Mouse (Mus musculus): ENCODE data around the gene Gm11639. TPM values are rescaled to one million over a fixed set of nuclear protein-coding genes. Genes with fewer than 3 reads are reported as not detected.

The Gm11639 gene
- polyA plus RNA-seq, 1 experiment from 2014 or later = 0.01 TPM

DNA sequence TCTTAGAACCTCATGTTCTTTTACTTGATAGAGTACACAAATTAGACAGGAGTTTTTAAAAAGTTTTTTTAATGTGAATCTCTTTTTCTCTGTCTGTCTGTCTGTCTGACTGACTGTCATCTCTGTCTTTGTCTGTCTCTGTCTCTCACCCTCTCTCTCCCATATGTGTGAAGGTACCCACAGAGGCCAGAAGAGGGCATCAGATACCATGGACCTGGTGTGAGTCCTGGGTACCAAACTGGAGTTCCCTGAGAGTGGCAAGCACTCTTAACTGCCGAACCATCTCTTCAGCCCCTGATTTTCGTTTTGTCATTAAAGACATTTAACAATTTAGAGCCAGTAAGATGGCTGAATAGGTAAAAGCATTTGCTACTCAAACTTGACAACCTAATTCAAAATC, 21.6 kb downstream of the Gm11639 start:
- Histone ChIP-seq H3K9ac (no peak overlapping the region), H3K36me3 (no peaks in the 10 kb centered on the region), H3K9me3 (replicated peaks) (no peaks in the 10 kb centered on the region), H3K27ac (no peak overlapping the region), H3K4me2 (no peak overlapping the region), H3K4me3 (no peak overlapping the region), H3K4me1 (replicated peaks) (no peaks in the 10 kb centered on the region), H3K27me3 (no peaks in the 10 kb centered on the region)
- WGBS = 59% methylated on average over 2 of the region's 2 CpGs
- ATAC-seq (replicated peaks; ENCODE audit: insufficient number of reproducible peaks, insufficient read depth, low FRiP score, low read depth) = no peak

DNA sequence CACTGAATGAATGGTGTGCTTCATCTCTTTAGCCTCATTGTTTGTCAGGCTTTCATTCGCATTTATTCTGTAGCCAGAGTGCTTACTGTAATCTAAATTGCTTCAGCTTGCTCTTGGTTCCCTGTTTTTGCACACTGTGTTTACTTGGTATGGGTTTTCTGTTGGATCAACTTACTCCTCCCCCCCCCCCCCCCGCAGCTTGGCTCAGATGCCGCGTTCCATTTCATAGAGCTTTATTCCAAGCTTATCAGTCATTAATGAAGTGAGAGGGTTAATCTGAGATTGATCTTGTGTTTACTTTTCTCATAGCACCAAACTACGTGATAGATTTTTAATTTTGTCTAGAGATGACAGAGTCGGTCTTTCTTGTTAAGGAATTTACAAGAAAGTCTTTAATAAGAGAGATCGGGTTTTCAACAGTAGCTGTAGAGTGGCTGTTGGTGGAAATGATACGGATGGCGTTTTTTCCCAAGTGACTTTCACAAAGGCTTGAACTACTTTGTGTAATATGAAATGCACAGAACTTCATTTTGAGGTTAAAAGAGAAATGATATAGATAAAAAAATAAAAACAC, 59.6 kb downstream of the Gm11639 start:
- H3K4me1 ChIP-seq (replicated peaks) = no peaks in the 10 kb centered on the region
- H3K9me3 ChIP-seq (replicated peaks) = no peaks in the 10 kb centered on the region
- no peak overlapping the region for H3K4me3 ChIP-seq
- no peaks in the 10 kb centered on the region for H3K27me3 ChIP-seq
- no peak overlapping the region for H3K4me2 ChIP-seq
- H3K27ac ChIP-seq = no peak overlapping the region
- WGBS = 76% methylated on average over 9 of the region's 9 CpGs
- H3K9ac ChIP-seq = no peak overlapping the region
- no peak for ATAC-seq (replicated peaks; ENCODE audit: insufficient number of reproducible peaks, insufficient read depth, low FRiP score, low read depth)
- H3K36me3 ChIP-seq = no peaks in the 10 kb centered on the region

DNA sequence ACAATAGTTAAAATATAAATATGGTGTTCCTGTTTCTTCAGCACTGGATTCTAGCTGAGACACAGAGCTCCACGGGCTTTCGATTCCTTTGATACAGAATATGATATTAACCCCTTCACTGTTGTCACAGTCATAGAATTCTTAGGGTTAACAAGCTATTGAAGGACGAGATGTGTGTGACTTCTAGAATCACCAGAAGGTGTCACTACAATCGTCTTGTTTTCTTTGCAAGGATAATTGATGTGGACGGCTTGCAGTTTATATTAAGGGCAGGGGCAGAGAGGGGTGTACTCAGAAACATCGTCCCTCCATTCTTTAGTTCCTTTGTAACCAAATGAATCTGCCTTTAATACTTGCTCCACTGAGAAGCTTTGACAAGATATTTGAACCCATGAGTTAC, 80.3 kb downstream of the Gm11639 start:
- Histone ChIP-seq H3K4me1 (replicated peaks) (no peaks in the 10 kb centered on the region), H3K36me3 (no peaks in the 10 kb centered on the region), H3K4me2 (no peak overlapping the region), H3K9me3 (replicated peaks) (no peaks in the 10 kb centered on the region), H3K9ac (no peak overlapping the region), H3K4me3 (no peak overlapping the region), H3K27me3 (no peaks in the 10 kb centered on the region), H3K27ac (no peak overlapping the region)
- no peak for ATAC-seq (replicated peaks; ENCODE audit: insufficient number of reproducible peaks, insufficient read depth, low FRiP score, low read depth)
- 36% methylated on average over 6 of the region's 6 CpGs for WGBS

DNA sequence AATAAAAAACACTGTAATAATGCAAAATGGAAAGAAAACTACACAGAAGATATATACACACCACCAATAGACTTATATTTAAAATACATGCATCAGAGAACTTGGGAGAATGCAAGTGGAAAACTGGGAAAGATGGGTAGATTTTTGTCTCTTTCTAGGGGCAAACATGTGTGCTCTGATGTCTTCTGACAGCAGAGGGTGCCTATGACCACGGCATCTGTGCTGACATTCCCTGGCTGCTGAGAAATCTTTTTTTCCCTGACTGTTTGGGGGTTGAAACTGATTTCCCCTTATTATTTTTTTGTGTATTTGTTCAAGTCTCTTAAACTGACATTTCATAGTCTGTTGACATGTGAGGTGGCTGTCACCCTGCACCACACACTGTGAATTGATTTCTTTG, 81.6 kb downstream of the Gm11639 start:
- Histone ChIP-seq H3K9me3 (replicated peaks) (no peaks in the 10 kb centered on the region), H3K4me3 (no peak overlapping the region), H3K36me3 (no peaks in the 10 kb centered on the region), H3K27ac (no peak overlapping the region), H3K4me1 (replicated peaks) (no peaks in the 10 kb centered on the region), H3K27me3 (no peaks in the 10 kb centered on the region), H3K9ac (no peak overlapping the region), H3K4me2 (no peak overlapping the region)
- ATAC-seq (replicated peaks; ENCODE audit: insufficient number of reproducible peaks, insufficient read depth, low FRiP score, low read depth) = no peak
- WGBS = 30% methylated on average over 1 of the region's 1 CpGs

DNA sequence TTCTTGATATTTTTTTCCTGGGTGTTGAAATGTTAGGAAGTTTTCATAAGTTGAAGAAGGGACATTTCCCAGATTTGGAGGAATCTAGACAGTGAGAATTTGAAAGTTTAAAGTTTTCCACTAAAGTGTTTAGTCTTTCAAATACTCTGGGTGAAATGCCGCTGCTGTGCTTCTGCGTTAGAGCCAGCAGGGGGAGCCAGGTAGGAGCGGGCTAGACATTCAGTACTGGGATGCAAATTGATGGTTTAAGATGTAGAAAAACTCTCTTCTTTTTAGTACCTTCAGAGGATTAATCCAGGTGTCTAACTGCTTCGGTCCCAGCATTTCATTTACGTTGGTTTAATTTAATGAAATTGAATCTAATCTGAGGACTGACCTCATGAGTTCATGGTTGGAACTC, 82.6 kb downstream of the Gm11639 start:
- no peaks in the 10 kb centered on the region for H3K27me3 ChIP-seq
- H3K4me1 ChIP-seq (replicated peaks) = no peaks in the 10 kb centered on the region
- no peaks in the 10 kb centered on the region for H3K9me3 ChIP-seq (replicated peaks)
- no peak overlapping the region for H3K4me2 ChIP-seq
- no peak overlapping the region for H3K27ac ChIP-seq
- no peak for ATAC-seq (replicated peaks; ENCODE audit: insufficient number of reproducible peaks, insufficient read depth, low FRiP score, low read depth)
- WGBS = 5% methylated on average over 5 of the region's 5 CpGs
- H3K9ac ChIP-seq = no peak overlapping the region
- H3K36me3 ChIP-seq = no peaks in the 10 kb centered on the region
- no peak overlapping the region for H3K4me3 ChIP-seq

DNA sequence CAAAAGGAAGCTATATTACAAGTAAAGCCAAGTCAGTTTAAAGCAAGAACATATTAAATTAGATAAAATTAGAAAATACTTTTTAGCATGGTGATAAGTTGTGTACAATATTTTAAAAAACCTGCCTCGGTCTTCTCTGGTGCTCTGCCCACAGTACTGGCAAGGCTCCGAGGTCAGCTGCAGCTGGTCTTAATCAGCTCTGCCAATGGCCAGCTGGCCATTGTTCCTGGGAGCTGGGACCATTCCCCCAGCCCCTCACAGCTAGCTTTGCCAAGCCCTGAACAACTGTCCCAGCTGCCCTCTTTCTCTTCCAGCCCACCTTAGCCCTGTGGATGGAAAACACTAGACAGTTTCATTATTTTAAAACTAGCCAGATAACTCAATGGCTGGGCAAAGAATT, 93.3 kb downstream of the Gm11639 start:
- Histone ChIP-seq H3K4me3 (no peak overlapping the region), H3K27ac (no peak overlapping the region), H3K9ac (no peak overlapping the region), H3K4me1 (replicated peaks) (no peaks in the 10 kb centered on the region), H3K36me3 (no peaks in the 10 kb centered on the region), H3K9me3 (replicated peaks) (no peaks in the 10 kb centered on the region), H3K27me3 (no peaks in the 10 kb centered on the region), H3K4me2 (no peak overlapping the region)
- no peak for ATAC-seq (replicated peaks; ENCODE audit: insufficient number of reproducible peaks, insufficient read depth, low FRiP score, low read depth)
- WGBS = 70% methylated on average over 2 of the region's 2 CpGs

DNA sequence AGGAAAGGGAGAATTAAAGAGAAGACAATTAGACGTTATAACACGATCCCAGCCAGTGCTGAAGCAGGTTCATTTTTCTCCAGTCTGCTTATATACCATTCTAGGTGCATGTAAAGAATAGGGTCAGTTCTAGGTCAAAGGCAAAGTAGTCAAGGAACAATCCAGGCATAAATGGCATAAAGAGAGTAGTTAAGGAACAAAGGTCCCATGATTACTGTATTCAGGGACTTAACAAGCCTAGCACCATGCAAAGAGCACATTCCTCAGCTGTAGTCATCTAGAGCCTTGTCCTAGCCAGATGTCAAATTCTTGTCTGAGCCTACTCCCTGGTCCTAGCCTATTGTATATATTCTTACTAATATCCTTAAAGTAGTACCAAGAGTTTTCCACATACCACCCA, 259.2 kb downstream of the Gm11639 start:
- 76% methylated on average over 2 of the region's 2 CpGs for WGBS
- H3K27ac ChIP-seq = no peak overlapping the region
- H3K9me3 ChIP-seq (replicated peaks) = no peaks in the 10 kb centered on the region
- no peaks in the 10 kb centered on the region for H3K27me3 ChIP-seq
- H3K4me2 ChIP-seq = no peak overlapping the region
- H3K4me1 ChIP-seq (replicated peaks) = no peaks in the 10 kb centered on the region
- H3K9ac ChIP-seq = no peak overlapping the region
- no peaks in the 10 kb centered on the region for H3K36me3 ChIP-seq
- ATAC-seq (replicated peaks; ENCODE audit: insufficient number of reproducible peaks, insufficient read depth, low FRiP score, low read depth) = no peak
- H3K4me3 ChIP-seq = no peak overlapping the region

DNA sequence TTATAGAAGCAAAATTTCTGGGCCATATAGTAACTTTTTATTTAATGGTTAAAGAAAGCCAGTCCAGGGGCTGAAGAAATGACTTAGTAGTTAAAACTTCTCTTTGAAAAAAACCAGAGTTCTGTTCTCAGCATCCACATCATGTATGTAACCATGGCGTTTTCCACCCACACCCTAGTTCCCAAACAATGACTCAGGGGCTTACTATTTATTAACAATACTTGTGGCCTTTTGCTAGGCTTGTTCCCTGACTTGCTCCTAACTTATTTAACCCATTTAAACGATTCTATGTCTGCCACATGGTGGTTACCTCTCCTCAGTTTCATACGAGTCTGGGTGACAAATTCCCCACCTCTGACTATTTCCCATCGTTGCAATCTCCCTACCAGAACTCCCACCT, 266.8 kb downstream of the Gm11639 start:
- 50% methylated on average over 4 of the region's 4 CpGs for WGBS
- H3K9me3 ChIP-seq (replicated peaks) = no peaks in the 10 kb centered on the region
- no peak overlapping the region for H3K27ac ChIP-seq
- no peaks in the 10 kb centered on the region for H3K36me3 ChIP-seq
- H3K4me2 ChIP-seq = no peak overlapping the region
- no peaks in the 10 kb centered on the region for H3K4me1 ChIP-seq (replicated peaks)
- no peaks in the 10 kb centered on the region for H3K27me3 ChIP-seq
- no peak for ATAC-seq (replicated peaks; ENCODE audit: insufficient number of reproducible peaks, insufficient read depth, low FRiP score, low read depth)
- H3K9ac ChIP-seq = no peak overlapping the region
- H3K4me3 ChIP-seq = no peak overlapping the region

DNA sequence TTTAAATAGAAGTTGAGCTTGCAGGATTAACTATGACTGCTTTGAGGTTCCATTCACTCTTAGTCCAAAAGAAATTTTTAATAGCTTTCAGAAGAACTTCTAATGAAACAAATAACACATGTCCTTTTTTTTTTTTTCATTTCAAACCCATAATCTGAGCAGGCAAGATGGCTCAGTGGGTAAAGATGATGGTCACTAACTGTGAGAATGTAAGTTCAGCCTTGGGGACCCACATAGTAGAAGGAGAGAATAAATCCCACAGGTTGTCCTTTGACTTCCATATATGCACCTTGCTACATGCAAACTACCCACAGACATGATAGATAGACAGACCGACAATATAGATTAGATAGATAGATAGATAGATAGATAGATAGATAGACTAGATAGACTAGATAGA, 282.4 kb downstream of the Gm11639 start:
- Histone ChIP-seq H3K4me3 (no peak overlapping the region), H3K27me3 (no peaks in the 10 kb centered on the region), H3K9me3 (replicated peaks) (no peaks in the 10 kb centered on the region), H3K4me1 (replicated peaks) (no peaks in the 10 kb centered on the region), H3K27ac (no peak overlapping the region), H3K9ac (no peak overlapping the region), H3K4me2 (no peak overlapping the region), H3K36me3 (no peaks in the 10 kb centered on the region)
- WGBS = 93% methylated on average over 1 of the region's 1 CpGs
- no peak for ATAC-seq (replicated peaks; ENCODE audit: insufficient number of reproducible peaks, insufficient read depth, low FRiP score, low read depth)

DNA sequence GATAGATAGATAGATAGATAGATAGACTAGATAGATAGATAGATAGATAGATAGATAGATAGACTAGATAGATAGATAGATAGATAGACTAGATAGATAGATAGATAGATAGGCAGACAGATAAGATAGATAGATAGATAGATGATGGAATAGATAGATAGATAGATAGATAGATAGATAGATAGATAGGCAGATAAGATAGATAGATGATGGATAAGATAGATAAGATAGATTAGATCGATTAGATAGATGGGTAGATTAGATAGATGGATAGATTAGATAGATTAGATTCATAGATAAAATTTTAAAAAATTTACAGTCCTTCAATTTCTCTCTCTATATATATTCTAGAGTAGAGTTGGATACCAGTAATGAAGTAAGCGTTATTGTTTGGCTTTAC, 282.9 kb downstream of the Gm11639 start:
- H3K27me3 ChIP-seq = no peaks in the 10 kb centered on the region
- 69% methylated on average over 2 of the region's 2 CpGs for WGBS
- ATAC-seq (replicated peaks; ENCODE audit: insufficient number of reproducible peaks, insufficient read depth, low FRiP score, low read depth) = no peak

DNA sequence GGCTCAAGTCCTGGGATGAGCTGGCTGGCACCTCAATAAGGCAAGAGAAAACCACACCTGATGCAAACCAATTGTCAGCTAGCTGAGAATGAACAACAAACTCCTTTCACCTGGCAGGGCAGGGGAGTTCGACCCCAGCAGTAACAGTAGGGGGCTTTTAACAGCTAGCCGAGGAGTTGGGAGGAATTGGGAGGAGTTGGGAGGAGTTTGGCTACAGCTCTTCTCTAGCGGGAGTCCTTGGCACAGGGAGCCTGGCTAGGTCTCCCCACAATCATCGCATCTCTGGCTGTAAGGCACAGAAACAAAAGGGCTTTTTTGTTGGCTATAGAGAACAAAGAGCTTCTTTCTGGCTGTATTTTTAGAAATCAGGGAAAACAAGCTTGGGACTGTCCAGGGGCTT, 285.8 kb downstream of the Gm11639 start:
- Histone ChIP-seq H3K4me1 (replicated peaks) (no peaks in the 10 kb centered on the region), H3K9ac (no peak overlapping the region), H3K36me3 (no peaks in the 10 kb centered on the region), H3K27me3 (no peaks in the 10 kb centered on the region), H3K27ac (no peak overlapping the region), H3K9me3 (replicated peaks) (no peaks in the 10 kb centered on the region), H3K4me2 (no peak overlapping the region), H3K4me3 (no peak overlapping the region)
- 12% methylated on average over 4 of the region's 4 CpGs for WGBS
- no peak for ATAC-seq (replicated peaks; ENCODE audit: insufficient number of reproducible peaks, insufficient read depth, low FRiP score, low read depth)

More for the DNA sequence above, 282.9 kb downstream of the Gm11639 start:
- H3K36me3 ChIP-seq = no peaks in the 10 kb centered on the region
- no peaks in the 10 kb centered on the region for H3K9me3 ChIP-seq (replicated peaks)
- H3K9ac ChIP-seq = no peak overlapping the region
- H3K4me1 ChIP-seq (replicated peaks) = no peaks in the 10 kb centered on the region
- H3K4me2 ChIP-seq = no peak overlapping the region
- no peak overlapping the region for H3K27ac ChIP-seq
- H3K4me3 ChIP-seq = no peak overlapping the region

DNA sequence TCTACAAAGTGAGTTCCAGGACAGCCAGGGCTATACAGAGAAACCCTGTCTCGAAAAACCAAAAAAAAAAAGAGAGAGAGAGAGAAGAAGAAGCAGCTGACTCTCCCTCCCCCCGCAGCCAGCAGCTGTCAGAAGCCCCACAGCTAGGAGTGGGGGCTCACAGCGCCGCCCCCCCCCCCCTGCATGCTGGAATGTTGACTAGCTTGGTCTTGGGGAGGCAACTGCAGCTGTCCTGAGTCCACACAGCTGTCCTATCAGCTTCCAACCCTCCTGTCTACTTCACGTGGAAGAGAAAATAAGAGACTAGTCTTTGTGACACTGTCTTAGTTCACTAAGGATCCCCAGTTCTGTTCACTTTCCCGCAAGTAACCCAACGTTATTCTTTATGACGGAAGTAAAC, 287.0 kb downstream of the Gm11639 start:
- no peak overlapping the region for H3K4me3 ChIP-seq
- no peaks in the 10 kb centered on the region for H3K36me3 ChIP-seq
- H3K9me3 ChIP-seq (replicated peaks) = no peaks in the 10 kb centered on the region
- no peaks in the 10 kb centered on the region for H3K27me3 ChIP-seq
- WGBS = 61% methylated on average over 8 of the region's 8 CpGs
- H3K4me1 ChIP-seq (replicated peaks) = no peaks in the 10 kb centered on the region
- H3K4me2 ChIP-seq = no peak overlapping the region
- no peak overlapping the region for H3K27ac ChIP-seq
- no peak overlapping the region for H3K9ac ChIP-seq
- ATAC-seq (replicated peaks; ENCODE audit: insufficient number of reproducible peaks, insufficient read depth, low FRiP score, low read depth) = no peak
